Mouse (Mus musculus) small intestine, adult 2 months (tissue): ENCODE data around the gene Nexn.

Source experiments
- CTCF ChIP-seq: fragments of 200-500 bp; IDR thresholded peaks from 2 replicates; pipeline ENCODE4 v1.5.1; 2012; ENCODE audit warnings: low read depth, mild to moderate bottlenecking, control low read depth, inconsistent platforms, low read length, moderate library complexity, mixed read lengths; ENCODE audit not compliant: insufficient replicate concordance, insufficient read length; ENCODE audit errors: extremely low read depth
- POLR2A ChIP-seq: fragments of 200-500 bp; IDR thresholded peaks from 2 replicates; pipeline ENCODE4 v1.6.1; 2012; ENCODE audit warnings: low read depth, mild to moderate bottlenecking, control low read depth, inconsistent platforms, low read length, moderate library complexity

GRCm38 (mm10) chr3:152277912-152278311 is 11.8 kb upstream of the Nexn start:
- TF ChIP-seq POLR2A = no peak
- TF ChIP-seq CTCF = no peak
